Mouse (Mus musculus): Measurements from ENCODE around the gene Ttll5. TPM values are rescaled to one million over a fixed set of nuclear protein-coding genes. Genes with fewer than 3 reads are reported as not detected.
A peak's percentile ranks its signal among the peaks of the same experiment; 100 is the strongest.

Ttll5 gene
- total and polyA plus RNA-seq, 3 experiments = 10.1 to 14.2 (median 11.4) TPM

- H3K27me3 ChIP-seq (ENCODE audit: control insufficient read depth, insufficient read depth, low read length) = no peaks in the 10 kb centered on the region
- no peak overlapping the region for H3K4me3 ChIP-seq
- no peak for TF ChIP-seq EP300 (IDR thresholded peaks at IDR 0.05; ENCODE audit: insufficient read depth, low read depth, low read length)
- TF ChIP-seq POLR2A (IDR thresholded peaks at IDR 0.05; ENCODE audit: insufficient read depth, low read depth, low read length) = no peak
- TF ChIP-seq CTCF (IDR thresholded peaks at IDR 0.05) = 0 out of 2 replicates have a peak, but pooled peaks have one; percentile 10
- H3K4me1 ChIP-seq (ENCODE audit: control insufficient read depth, insufficient read depth, low read length) = peaks cover 2% of the 10 kb centered on the region; the same call in 1 of the 2 replicates
- no peaks in the 10 kb centered on the region for H3K79me2 ChIP-seq (replicated peaks; ENCODE audit: control insufficient read depth, insufficient read depth, low read length)
- no peak overlapping the region for H3K9ac ChIP-seq (ENCODE audit: low read depth, low read length)
- peak overlapping the region; percentile 3; the same call in 1 of the 2 replicates for H3K27ac ChIP-seq
- peaks cover under 1% of the 10 kb centered on the region for H3K36me3 ChIP-seq (ENCODE audit: control insufficient read depth, insufficient read depth, low read length)
- intact Hi-C loops (cut with DNase I) = no loop called here
- DNase-seq = no peak
- WGBS = 41% methylated on average over 7 of the region's 7 CpGs
Measured at GRCm38 (mm10) chr12:85992013-85992837, 167.8 kb downstream of the Ttll5 start.

GRCm38 (mm10) chr12:85992838-85993234 lies 168.4 kb downstream of the Ttll5 start:
- Histone ChIP-seq H3K4me1 (ENCODE audit: control insufficient read depth, insufficient read depth, low read length) (no peaks in the 10 kb centered on the region), H3K79me2 (replicated peaks; ENCODE audit: control insufficient read depth, insufficient read depth, low read length) (no peaks in the 10 kb centered on the region), H3K9ac (ENCODE audit: low read depth, low read length) (no peak overlapping the region), H3K4me3 (no peak overlapping the region), H3K36me3 (ENCODE audit: control insufficient read depth, insufficient read depth, low read length) (no peaks in the 10 kb centered on the region), H3K27me3 (ENCODE audit: control insufficient read depth, insufficient read depth, low read length) (no peaks in the 10 kb centered on the region), H3K27ac (no peak overlapping the region)
- intact Hi-C loops (cut with DNase I) = no loop called here
- TF ChIP-seq POLR2A (IDR thresholded peaks at IDR 0.05; ENCODE audit: insufficient read depth, low read depth, low read length) (no peak), EP300 (IDR thresholded peaks at IDR 0.05; ENCODE audit: insufficient read depth, low read depth, low read length) (no peak), CTCF (IDR thresholded peaks at IDR 0.05) (no peak)
- DNase-seq = no peak
- WGBS = 97% methylated on average over 2 of the region's 2 CpGs

GRCm38 (mm10) chr12:85993790-85994360 lies 169.4 kb downstream of the Ttll5 start:
- TF ChIP-seq CTCF (IDR thresholded peaks at IDR 0.05) = no peak
- no peak for TF ChIP-seq EP300 (IDR thresholded peaks at IDR 0.05; ENCODE audit: insufficient read depth, low read depth, low read length)
- no peak for TF ChIP-seq POLR2A (IDR thresholded peaks at IDR 0.05; ENCODE audit: insufficient read depth, low read depth, low read length)
- WGBS = 77% methylated on average over 5 of the region's 5 CpGs
- intact Hi-C loops (cut with DNase I) = no loop called here

DNA sequence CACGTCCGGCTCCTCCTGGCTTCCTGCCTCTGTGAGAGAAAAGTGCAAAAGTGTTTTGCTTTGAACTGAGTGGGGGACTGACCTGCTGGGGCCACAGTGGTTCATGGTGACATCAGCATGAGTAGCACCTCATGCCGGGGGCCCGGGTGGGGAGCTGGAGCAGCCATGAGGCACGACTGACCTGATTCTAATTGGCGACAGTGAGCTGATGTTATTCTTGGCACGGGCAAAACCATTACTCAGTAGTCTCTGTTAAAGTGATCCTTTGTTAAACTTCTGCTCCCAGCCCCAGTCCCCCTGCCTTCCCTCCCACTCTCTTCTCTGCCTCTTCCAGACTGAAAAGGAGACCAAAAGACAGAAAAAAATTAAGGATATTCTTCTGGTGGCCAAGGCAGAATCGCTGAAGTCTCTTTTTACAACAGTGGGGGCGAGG lies 176.2 kb downstream of the Ttll5 start:
- 0 out of 2 replicates have a peak overlapping the region, but pooled peaks have one; percentile 8 for H3K9ac ChIP-seq (ENCODE audit: low read depth, low read length)

More at GRCm38 (mm10) chr12:85993790-85994360, 169.4 kb downstream of the Ttll5 start:
- Histone ChIP-seq H3K27me3 (ENCODE audit: control insufficient read depth, insufficient read depth, low read length) (no peaks in the 10 kb centered on the region), H3K79me2 (replicated peaks; ENCODE audit: control insufficient read depth, insufficient read depth, low read length) (no peaks in the 10 kb centered on the region), H3K9ac (ENCODE audit: low read depth, low read length) (no peak overlapping the region), H3K27ac (no peak overlapping the region), H3K36me3 (ENCODE audit: control insufficient read depth, insufficient read depth, low read length) (no peaks in the 10 kb centered on the region), H3K4me3 (no peak overlapping the region), H3K4me1 (ENCODE audit: control insufficient read depth, insufficient read depth, low read length) (no peaks in the 10 kb centered on the region)
- DNase-seq = no peak

DNA sequence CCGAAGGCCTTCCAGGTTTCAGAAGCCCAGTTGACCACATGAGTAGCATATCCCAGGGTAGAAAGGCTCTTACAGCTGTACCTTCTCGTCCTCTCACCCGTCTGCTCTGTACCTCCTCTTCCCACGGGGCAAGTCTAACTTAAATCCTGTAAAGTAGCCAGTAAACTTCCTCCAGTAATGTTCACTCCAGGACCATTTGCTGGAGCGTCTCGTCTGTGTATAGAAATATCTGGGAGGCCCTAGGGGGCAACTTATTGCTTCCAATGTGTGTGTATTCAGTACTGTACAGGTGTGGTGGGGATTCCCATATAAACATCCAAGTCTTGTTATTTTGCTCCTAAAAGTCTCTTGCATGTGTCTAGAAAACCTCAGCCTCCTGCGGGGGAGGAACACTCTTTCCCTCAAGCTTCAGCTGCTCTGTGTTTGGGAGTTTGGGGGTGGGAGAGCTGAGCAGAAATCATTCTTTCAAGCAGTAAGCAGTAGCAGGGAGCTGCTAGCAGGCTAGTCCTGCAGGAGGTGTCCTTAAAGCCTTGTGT lies 176.7 kb downstream of the Ttll5 start:
- Histone ChIP-seq H3K36me3 (ENCODE audit: control insufficient read depth, insufficient read depth, low read length) (no peaks in the 10 kb centered on the region), H3K4me1 (ENCODE audit: control insufficient read depth, insufficient read depth, low read length) (peaks cover 2% of the 10 kb centered on the region; the same call in 1 of the 2 replicates), H3K27ac (peak overlapping the region; percentile 59), H3K4me3 (no peak overlapping the region), H3K9ac (ENCODE audit: low read depth, low read length) (no peak overlapping the region), H3K27me3 (ENCODE audit: control insufficient read depth, insufficient read depth, low read length) (no peaks in the 10 kb centered on the region), H3K79me2 (replicated peaks; ENCODE audit: control insufficient read depth, insufficient read depth, low read length) (no peaks in the 10 kb centered on the region)
- intact Hi-C loops (cut with DNase I) = no loop called here
- DNase-seq = no peak
- no peak for TF ChIP-seq CTCF (IDR thresholded peaks at IDR 0.05)
- TF ChIP-seq EP300 (IDR thresholded peaks at IDR 0.05; ENCODE audit: insufficient read depth, low read depth, low read length) = no peak
- TF ChIP-seq POLR2A (IDR thresholded peaks at IDR 0.05; ENCODE audit: insufficient read depth, low read depth, low read length) = no peak
- WGBS = 38% methylated on average over 7 of the region's 7 CpGs

More for the DNA sequence above, 176.2 kb downstream of the Ttll5 start:
- peak; percentile 61 to 67 for DNase-seq
- H3K4me1 ChIP-seq (ENCODE audit: control insufficient read depth, insufficient read depth, low read length) = peaks cover 2% of the 10 kb centered on the region; the same call in 1 of the 2 replicates
- H3K36me3 ChIP-seq (ENCODE audit: control insufficient read depth, insufficient read depth, low read length) = no peaks in the 10 kb centered on the region
- H3K79me2 ChIP-seq (replicated peaks; ENCODE audit: control insufficient read depth, insufficient read depth, low read length) = no peaks in the 10 kb centered on the region
- H3K4me3 ChIP-seq = no peak overlapping the region
- H3K27ac ChIP-seq = peak overlapping the region; percentile 59
- no peaks in the 10 kb centered on the region for H3K27me3 ChIP-seq (ENCODE audit: control insufficient read depth, insufficient read depth, low read length)
- intact Hi-C loops (cut with DNase I) = no loop called here
- TF ChIP-seq POLR2A (IDR thresholded peaks at IDR 0.05; ENCODE audit: insufficient read depth, low read depth, low read length) (no peak), EP300 (IDR thresholded peaks at IDR 0.05; ENCODE audit: insufficient read depth, low read depth, low read length) (0 out of 2 replicates have a peak, but pooled peaks have one; percentile 55)
- WGBS = 18% methylated on average over 9 of the region's 9 CpGs
